Mouse (Mus musculus) adrenal gland, postnatal 4 days (tissue): ENCODE data around the gene Maml2. TPM values are rescaled to one million over a fixed set of nuclear protein-coding genes. Genes with fewer than 3 reads are reported as not detected.

Experiments
- DNase-seq, 2 experiments: peaks; one replicate each; pipeline ENCODE4 v3.0.0; 2021 to 2022; ENCODE audit warnings: low spot score in 2 of 2, mixed read lengths in 2 of 2
- total RNA-seq, 2 experiments: library from RNA; stranded (reverse); gene quantifications; 2 replicates each; pipeline ENCODE4 v1.2.3; 2021

Maml2 gene
- total RNA-seq, 2 experiments from 2014 or later: 11.5 to 14.1 TPM

- DNase-seq: no peak
These were observed 148.5 kb downstream of the Maml2 start for GRCm38 (mm10) chr9:13446236-13446635.

- DNase-seq: no peak
These were observed 149.0 kb downstream of the Maml2 start, which contains the start of gene Gm17571 for GRCm38 (mm10) chr9:13446703-13447285. Gene Gm17571, minus strand, starts transcription at chr9:13446753.

GRCm38 (mm10) chr9:13448716-13449115, 151.0 kb downstream of the Maml2 start:
- DNase-seq: no peak

- DNase-seq: no peak
These were observed 156.9 kb downstream of the Maml2 start for GRCm38 (mm10) chr9:13454651-13455123.

- DNase-seq: no peak
These were observed 157.5 kb downstream of the Maml2 start for GRCm38 (mm10) chr9:13455231-13455630.

GRCm38 (mm10) chr9:13457774-13458173, 160.0 kb downstream of the Maml2 start:
- no peak for DNase-seq

GRCm38 (mm10) chr9:13459371-13459770, 161.6 kb downstream of the Maml2 start:
- DNase-seq: no peak

- DNase-seq: no peak
These were observed 162.3 kb downstream of the Maml2 start for GRCm38 (mm10) chr9:13460012-13460411.

GRCm38 (mm10) chr9:13460926-13461325, 163.2 kb downstream of the Maml2 start:
- no peak for DNase-seq

- DNase-seq: no peak
These were observed 167.7 kb downstream of the Maml2 start for GRCm38 (mm10) chr9:13465358-13466020.

- no peak for DNase-seq
These were observed 168.6 kb downstream of the Maml2 start for GRCm38 (mm10) chr9:13466351-13466750.

GRCm38 (mm10) chr9:13466816-13467215, 169.1 kb downstream of the Maml2 start:
- no peak for DNase-seq

GRCm38 (mm10) chr9:13467745-13468144, 170.0 kb downstream of the Maml2 start:
- DNase-seq: no peak

GRCm38 (mm10) chr9:13468778-13469177, 171.0 kb downstream of the Maml2 start:
- no peak for DNase-seq

- DNase-seq: no peak
These were observed 172.3 kb downstream of the Maml2 start for GRCm38 (mm10) chr9:13470013-13470412.

GRCm38 (mm10) chr9:13474951-13475350, 177.2 kb downstream of the Maml2 start:
- DNase-seq: no peak

- no peak for DNase-seq
These were observed 181.5 kb downstream of the Maml2 start for GRCm38 (mm10) chr9:13479275-13479674.

GRCm38 (mm10) chr9:13483199-13484068, 185.7 kb downstream of the Maml2 start:
- DNase-seq: no peak

- no peak for DNase-seq
These were observed 186.8 kb downstream of the Maml2 start for GRCm38 (mm10) chr9:13484267-13485240.

GRCm38 (mm10) chr9:13485914-13486313, 188.2 kb downstream of the Maml2 start:
- DNase-seq: no peak

- no peak for DNase-seq
These were observed 193.3 kb downstream of the Maml2 start for GRCm38 (mm10) chr9:13491107-13491506.
